Mouse (Mus musculus): Measurements from ENCODE around the gene Ndufb5.
A peak's percentile ranks its signal among the peaks of the same experiment; 100 is the strongest.
"Not testable (repeated sequence)": the region's sequence is repeated elsewhere in the genome, so short reads cannot be mapped to it uniquely, and the experiment has no call there.

Gene Ndufb5

DNA sequence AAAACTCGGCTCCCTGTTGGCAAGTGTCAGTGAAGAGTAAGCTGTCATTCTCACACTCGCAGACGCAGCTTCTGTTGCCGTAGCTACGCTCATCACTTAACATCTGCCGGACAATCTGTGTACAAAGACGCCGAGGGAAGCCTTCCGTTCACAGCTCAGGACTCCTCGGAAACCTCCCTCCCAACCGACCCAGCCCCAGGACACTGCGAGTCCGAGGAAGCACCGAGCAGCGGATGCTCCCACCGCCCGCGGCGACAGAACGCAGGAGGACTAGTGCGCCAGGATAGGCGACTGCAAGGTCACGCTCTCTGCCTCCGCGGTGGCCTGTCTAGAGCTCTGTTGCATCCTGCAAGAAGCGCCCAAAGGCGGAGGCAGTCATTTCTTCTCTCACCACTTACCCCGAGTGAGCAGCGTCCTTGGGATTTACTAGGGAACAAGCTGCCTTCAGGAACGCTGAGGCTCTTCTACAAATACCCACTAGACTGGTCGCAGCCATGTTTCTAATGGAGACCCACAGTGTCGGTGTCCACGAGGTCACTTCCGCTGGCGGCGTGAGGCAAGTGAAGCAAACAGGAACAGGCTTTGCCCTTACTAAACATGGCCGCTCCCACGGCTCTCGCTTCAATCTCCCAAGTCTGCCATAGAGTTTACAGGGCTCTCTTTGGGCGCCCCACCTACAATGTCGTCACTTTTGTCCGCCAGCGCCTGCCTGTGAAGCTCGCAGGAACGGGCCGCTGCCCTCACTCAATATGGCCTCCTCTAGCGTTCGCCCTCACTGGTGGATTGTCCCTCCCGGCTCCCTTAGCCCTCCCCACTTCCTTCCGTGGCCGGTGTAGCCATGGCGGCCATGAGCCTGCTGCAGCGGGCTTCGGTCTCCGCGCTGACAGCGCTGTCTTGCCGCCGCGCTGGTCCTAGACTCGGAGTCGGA is at the start of gene Ndufb5:
TSS of gene Ndufb5 (plus strand) at position 747 of the 928 bp plus-strand sequence.
- DNase-seq (ENCODE audit: extremely low read depth, low read depth): peak; percentile 96

DNA sequence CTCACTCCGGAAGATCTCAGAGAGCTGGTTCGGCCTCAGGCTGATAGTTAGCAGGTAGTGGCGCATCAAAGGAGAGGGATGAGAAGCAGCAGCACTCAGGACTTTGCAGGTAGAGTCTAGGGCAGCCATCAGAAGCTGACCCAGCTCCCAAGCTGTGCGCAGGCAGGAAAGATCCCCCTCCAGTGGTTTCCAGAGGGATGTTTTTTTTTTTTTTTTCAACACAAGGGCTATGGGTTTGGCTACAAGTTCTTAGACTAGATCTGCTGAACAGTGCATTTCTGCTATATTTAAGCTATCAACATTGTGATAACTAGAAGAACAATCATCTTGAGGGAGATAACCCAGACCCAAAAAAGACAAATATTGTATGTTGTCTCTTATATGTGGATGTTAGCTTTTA is 49.6 kb upstream of the Ndufb5 start:
- no peak for DNase-seq (ENCODE audit: extremely low read depth, low read depth)

DNA sequence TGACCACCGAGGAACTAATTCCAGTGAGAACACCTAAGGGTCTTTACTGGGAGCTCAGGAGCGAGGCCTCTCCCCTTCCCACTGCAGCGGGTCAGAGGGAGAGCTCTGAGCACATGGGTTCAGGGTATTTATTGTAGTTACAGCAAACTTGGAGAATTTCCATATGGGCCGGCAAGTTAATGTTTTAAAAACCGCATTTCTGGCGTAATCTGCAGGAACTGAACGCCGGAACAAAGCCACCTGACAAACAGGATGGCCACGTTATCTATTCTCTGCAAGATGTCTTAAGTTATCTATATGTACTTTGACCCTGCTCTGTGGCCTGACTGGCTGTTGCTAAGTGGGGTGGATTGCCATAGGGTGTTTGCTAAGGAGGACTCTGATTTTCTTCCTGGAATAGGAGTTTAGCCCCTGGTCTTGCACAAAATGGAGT is 47.2 kb upstream of the Ndufb5 start:
- DNase-seq (ENCODE audit: extremely low read depth, low read depth): peak; percentile 84

DNA sequence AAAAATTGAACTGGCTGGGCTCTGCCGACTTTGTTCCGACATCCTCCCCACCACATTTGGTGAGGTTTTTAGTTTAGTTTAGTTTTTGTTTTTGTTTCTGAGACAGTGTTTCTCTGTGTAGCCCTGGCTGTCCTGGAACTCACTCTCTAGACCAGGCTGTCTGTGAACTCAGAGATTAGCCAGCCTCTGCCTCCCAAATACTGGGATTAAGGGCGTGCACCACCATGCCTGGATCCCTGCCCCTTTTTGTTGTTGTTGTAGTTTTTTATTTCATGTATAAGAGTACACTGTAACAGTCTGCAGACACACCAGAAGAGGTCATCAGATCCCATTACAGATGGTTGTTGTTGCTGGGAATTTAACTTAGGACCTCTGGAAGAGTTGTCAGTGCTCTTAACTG is 46.8 kb upstream of the Ndufb5 start:
- no peak for DNase-seq (ENCODE audit: extremely low read depth, low read depth)

DNA sequence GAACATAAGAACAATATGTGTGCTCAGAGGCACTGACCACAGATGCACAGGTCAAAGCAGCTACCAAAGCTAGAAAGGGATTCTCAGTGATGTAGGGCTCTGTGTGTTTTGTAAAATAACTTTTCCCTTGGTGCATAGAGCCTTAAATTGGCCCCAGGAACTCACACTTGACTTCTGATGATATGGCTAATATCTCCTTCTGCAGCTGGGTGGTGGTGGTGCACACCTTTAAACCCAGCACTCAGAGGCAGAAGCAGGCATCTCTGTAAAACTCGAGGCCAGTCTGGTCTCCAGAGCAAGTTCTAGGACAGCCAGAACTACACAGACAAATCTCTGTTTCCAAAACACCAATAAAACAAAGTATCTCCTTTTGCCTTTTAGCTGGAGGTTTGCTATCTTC is 45.9 kb upstream of the Ndufb5 start:
- DNase-seq (ENCODE audit: extremely low read depth, low read depth): no peak

DNA sequence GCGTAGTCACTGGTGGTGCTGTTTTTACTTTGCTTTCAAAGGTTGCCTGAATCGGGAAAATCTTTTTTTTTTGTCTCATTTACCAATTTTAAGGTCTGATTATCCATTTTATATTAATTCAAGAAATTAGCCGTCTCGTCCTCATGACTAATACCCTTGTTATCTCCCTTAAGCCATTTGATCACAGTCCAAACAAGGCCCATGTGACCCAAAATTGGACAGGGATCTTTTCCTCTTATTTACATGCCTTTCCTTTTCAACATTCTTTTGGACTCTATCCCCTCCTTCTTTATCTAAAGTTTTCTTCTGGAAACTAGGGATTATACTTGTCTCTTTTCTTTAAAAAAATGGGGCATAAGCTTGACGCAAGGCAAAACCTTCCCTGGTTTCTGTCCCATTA is 44.9 kb upstream of the Ndufb5 start:
- DNase-seq (ENCODE audit: extremely low read depth, low read depth): no peak

DNA sequence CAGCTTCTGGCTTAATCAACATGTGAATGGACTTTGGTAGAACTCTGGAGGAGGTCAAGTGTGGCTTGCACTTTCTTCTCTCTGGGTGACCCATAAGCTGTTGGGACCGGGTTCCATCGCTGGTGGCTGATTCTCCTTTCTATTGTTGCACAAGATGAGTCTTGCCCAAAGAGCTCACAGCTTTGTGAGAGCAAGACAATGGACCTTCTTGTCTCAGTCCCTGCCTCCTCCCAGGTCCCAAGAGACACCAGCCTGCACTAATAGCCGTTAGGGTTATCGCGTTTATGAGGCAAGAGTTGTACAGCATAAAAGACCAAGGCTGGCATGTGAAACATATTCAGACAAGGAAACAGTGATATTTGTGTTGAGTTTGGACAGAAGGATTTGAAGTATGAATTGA is 42.6 kb upstream of the Ndufb5 start:
- DNase-seq (ENCODE audit: extremely low read depth, low read depth): no peak

DNA sequence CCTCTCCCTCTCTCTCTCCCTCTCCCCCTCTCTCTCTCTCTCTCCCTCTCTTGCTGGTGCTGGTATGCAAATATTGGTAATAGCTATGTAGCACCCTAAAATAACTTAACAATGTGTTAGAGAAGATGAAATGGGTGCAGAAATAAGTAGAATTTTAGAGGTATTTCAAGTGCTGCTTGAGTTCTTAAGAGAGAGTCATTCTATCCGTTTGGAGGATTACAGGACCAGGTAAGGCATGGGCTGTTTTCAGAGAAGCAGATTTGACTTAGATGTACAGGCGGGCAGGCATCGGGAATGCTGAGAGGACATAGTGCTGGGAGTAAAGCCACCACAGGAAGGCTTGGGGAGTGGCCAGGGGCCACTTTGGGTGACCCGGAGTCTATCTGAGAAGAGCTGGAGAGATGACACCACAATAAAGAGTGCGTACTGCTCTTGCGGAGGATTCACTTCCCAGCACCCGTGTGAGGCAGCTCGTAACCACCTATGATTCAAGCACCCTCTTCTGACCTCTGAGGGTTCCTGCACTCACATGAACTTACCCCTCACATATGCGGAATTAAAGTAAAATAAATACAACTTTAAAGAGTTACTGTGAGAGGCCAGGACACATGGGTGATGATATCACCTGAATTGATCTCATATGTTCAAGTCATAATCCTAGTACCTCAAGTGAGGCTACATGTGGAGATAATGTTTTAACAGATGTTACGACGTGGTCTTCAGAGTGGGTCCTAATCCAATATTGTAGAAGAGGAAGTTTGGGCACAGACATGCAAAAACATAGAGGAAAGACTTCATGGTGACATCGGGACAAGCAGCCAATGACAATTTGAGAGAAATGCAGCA is 41.8 kb upstream of the Ndufb5 start:
- DNase-seq (ENCODE audit: extremely low read depth, low read depth): no peak

DNA sequence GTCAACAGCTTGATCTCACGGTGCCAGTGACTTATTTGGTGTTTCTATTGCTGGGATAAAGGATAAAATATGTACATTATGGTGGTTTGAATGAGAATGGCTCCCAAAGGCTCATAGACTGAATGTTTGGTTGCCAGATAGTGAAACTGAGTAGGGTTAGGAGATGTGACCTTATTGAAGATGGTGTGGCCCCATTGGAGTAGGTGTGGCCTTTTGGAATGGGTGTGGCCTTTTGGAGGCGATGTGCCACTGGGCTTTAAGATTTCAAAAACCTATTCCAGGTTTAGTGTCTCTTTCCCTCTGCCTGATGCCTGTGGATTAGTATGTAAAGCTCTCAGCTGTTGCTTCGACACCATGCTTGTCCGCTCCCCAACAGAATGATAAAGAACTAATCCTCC is 41.2 kb upstream of the Ndufb5 start:
- no peak for DNase-seq (ENCODE audit: extremely low read depth, low read depth)

DNA sequence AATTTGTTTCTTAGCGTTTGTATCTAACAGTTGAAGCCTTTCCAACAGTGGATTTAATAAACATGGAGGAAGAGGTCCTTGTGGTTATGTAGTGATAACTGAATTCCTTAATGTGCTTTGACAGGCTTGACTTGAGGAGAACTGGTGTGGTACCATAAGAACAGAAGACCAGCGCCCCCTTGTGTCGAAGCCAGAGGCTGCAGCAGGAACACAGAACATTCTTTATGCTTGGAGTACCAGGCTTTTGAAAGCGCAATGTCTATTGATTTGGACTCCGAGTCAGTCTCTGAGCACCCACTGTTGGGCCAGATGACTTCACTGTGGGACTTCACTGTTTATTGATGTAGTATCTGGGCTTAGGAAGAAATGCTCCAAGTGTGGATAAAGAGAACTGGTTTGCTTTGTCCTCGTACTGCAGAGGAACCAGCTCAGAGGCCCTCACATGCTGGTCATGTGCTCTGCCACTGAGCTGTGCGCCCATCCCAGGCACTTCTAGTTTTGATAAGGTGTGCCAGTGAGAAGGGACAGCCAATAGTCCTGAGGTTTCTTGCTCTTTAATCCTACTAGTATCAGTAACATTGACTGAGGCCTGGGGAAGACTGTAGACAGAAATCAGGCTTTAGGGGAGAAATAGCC is 38.4 kb upstream of the Ndufb5 start:
- DNase-seq (ENCODE audit: extremely low read depth, low read depth): peak; percentile 84

DNA sequence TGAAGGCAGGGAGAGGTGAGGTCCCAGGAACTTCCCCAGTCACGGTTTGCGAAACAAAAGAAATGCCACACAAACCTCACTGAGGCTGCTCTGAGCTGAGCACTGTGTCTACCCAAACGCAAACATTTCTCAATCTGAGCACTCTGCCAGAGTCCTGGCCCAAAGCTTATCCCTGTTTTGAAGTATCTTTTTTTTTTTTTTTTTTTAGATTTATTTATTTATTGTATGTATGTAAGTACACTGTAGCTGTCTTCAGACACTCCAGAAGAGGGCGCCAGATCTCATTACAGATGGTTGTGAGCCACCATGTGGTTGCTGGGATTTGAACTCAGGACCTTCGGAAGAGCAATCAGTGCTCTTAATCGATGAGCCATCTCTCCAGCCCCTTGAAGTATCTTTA is 32.8 kb upstream of the Ndufb5 start:
- not testable (repeated sequence) for DNase-seq (ENCODE audit: extremely low read depth, low read depth)

DNA sequence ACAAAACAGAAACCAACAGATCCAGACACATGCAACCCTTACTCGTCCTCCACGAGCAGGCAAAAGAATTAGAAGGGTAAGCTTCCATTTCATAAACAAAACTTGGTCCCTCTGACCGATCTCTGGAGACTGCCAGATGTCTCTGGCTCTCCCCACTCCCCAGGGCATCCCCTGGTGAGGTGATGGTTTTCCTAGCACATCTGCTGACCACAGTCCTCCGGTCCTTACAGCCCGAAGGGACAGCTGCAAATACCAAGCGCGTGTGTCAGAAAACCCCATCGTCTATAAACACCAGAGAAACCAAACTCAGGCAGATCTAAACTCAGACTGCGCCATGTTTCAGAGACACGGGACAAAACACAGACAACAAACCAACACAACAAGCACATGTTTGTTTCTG is 32.2 kb upstream of the Ndufb5 start:
- DNase-seq (ENCODE audit: extremely low read depth, low read depth): not testable (repeated sequence)

DNA sequence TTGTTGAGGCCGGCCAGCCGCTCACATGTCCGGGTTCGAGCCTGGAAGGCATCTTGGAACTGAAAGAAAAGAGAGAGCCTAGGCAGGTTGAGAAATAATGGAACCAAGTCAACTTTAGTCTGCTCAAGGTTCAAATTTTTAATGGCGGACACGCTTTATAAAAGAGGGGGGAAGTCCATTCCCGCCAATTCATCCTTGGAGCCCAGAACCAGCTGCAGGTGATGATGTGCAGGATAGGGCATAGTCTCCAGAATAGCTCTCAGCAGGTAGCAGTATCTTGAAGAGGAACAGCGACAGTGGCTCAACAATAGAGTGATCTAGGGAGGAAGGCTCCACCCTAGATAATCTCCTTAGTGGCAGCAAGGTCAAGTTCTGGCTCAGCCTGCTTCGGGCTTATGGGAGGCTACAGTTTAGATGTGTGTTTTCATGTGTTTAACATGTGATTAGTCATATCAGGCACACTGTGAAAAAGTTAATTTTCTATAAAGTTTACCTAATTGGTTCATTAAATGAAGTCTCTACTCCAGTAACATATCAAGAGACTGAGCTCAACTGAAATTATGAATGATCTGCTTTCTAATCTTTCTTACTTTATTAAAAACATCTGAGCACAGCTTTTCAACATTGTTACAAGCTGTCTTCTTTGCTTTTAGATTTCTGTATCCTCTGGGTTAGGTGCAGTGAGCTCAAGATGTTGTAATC is 31.0 kb upstream of the Ndufb5 start, which contains the start of gene Actl6a:
TSS of gene Actl6a (plus strand) at position 652 of the 702 bp plus-strand sequence.
- not testable (repeated sequence) for DNase-seq (ENCODE audit: extremely low read depth, low read depth)

DNA sequence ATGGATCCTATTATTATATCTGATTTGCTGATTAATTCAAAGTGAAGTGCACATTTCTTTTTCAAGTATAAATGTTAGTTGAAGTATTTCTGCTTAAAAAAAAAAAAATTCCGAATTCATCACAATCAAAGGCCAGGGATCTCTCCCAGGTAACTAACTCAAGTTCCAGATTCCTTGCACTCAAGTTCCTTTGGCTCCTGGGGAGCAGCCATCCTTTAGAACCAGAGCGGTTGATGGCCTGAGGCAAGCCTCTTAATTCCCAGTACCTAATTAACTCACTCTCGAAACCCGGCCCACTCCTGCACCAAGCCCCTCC is 28.8 kb upstream of the Ndufb5 start:
- no peak for DNase-seq (ENCODE audit: extremely low read depth, low read depth)

DNA sequence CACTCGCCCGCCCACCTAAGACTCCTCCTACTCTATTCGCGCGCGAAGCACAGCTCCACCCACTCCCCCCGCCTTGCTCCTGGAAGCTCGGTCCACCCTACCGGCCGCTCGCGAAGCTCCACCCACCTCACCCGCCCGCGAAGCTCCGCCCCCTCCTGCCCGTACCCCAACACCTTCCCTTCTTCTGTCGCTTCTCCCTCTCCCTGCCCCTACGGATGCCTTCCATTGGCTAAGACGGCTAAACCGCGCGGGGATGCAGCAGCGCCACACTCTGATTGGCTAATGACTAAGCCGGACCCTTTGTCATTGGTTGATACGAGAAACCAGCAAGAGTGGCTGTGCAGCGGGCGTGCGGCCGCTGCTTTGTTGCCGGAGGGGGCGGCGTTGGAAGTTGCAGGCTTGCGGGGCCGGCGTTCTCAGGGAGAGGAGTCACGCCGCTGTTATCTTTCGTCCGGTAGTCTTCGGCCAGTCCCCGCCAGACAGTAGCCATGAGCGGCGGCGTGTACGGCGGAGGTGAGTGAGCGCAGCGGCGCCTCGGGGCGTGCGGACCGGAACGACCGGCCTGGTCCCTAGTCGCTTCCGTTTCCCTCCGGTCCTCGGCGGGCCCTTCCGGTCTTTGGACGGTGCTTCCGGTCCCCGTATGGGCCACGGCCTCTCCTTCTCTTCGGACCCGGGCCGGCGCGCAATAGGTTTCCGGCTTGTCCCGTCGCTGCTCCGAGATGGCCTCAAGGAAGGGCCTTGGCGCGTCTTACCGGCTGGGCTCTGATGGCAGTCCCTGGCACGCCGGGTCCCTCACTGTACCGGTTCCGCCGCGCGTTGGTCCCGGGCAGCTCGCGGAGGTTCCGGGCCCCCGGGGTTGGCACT is 28.2 kb upstream of the Ndufb5 start:
- DNase-seq (ENCODE audit: extremely low read depth, low read depth): peak; percentile 98

DNA sequence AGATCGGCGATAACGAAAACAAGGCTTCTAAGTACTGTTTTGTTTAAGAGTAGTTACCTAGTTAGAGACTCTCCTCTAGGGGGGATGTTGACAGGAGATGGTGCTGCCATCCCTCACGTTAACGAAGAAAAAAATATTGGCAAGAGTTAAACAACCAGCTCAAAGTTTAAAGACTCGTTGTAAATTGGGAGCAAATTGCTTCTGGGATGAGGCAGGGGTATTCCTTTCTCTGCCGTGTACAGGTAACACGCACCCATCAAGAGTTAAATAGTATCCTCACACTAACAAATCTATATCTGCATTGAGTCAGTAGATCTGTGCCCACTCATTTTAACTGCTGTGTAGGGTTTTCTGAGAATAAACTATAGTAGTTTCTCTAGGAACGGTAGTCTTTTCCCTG is 27.4 kb upstream of the Ndufb5 start:
- no peak for DNase-seq (ENCODE audit: extremely low read depth, low read depth)

DNA sequence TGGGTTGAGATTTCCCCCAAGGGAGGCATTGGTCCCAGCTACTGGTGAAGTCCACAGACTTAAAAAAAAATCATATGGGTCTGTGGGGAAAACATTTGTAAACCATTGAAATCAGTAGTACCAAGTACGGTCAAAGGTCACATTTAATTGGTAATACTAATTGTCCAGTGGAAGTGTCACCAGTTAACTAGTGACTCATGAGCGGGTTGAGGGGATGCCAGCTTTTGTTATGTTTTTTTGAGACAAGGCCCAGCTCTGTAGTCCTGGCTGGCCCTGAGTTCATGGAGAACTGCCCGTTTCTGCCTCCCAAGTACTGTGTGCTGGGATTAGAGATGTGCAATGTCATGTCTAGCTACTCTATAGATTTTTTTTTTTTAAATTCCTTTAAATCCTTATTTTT is 23.1 kb upstream of the Ndufb5 start:
- DNase-seq (ENCODE audit: extremely low read depth, low read depth): no peak

DNA sequence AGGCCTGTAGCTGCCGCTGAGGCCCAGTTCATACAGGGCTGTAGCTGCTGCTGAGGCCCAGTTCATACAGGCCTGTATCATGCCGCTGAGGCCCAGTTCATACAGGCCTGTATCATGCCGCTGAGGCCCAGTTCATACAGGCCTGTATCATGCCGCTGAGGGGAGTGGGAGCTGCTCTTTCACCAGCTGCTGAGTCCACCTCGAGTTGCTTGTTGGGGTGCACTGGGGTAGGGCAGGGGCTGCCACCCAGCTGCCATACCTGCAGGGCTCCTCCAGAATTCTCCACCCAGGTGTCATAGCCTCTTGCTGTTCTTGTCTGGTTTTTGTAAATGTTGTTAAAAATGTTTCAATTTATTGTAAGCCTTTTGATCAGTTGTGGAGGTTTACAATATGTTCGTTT is 19.4 kb upstream of the Ndufb5 start:
- DNase-seq (ENCODE audit: extremely low read depth, low read depth): not testable (repeated sequence)

DNA sequence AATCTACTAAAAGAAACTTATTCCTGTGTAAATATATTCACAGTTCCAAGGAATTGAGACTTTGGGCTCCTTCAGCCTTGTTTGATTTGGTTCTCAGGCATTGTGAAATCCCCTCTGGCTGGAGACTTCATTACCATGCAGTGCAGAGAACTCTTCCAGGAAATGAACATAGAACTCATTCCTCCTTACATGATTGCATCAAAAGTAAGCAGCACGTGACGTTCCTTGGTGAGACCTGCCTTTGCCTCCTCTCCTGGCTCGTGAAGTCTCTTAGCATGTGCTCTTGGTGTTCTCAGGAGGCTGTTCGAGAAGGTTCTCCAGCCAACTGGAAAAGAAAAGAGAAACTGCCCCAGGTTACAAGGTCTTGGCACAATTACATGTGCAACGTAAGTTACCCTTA is 18.5 kb upstream of the Ndufb5 start:
- DNase-seq (ENCODE audit: extremely low read depth, low read depth): no peak

DNA sequence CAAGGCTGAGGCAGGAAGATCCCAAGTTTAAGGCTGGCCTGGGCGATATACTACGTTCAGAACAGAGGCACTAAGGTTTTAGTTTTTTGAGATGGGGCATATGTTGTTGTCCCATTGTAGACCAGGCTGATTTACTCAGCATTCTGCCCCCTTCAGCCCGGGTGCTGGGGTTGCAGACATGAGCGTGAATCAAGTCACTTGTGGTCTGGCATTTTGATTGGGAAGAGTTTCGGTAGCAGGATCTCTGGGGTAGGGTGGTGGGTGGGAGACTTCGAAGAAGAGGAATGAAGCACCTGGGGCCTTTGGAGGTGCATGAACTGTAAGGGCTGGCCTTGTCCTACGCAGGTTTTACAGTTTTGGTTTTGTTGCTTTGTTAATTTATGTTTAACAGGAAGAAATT is 12.6 kb upstream of the Ndufb5 start:
- no peak for DNase-seq (ENCODE audit: extremely low read depth, low read depth)
